Mouse (Mus musculus): ENCODE results near the gene Gp1ba. TPM values are rescaled to one million over a fixed set of nuclear protein-coding genes. Genes with fewer than 3 reads are reported as not detected.
A peak's percentile ranks its signal among the peaks of the same experiment; 100 is the strongest.

Gp1ba gene
- polyA plus RNA-seq, 1 experiment, result not detected

- TF ChIP-seq CTCF (IDR thresholded peaks at IDR 0.05; ENCODE audit: low read depth, low read length), result no peak
- no peak for TF ChIP-seq POLR2A (IDR thresholded peaks at IDR 0.05; ENCODE audit: borderline replicate concordance, low read depth, low read length)
- Histone ChIP-seq H3K4me3 (ENCODE audit: insufficient read depth, low read length) (no peak overlapping the region), H3K4me1 (ENCODE audit: control insufficient read depth, insufficient read depth, low read length) (peaks cover 49% of the 10 kb centered on the region), H3K27ac (ENCODE audit: insufficient read depth, low read depth, low read length) (peak overlapping the region; percentile 94; the same call in 1 of the 2 replicates)
Observed at GRCm38 (mm10) chr11:70678576-70678975, 39.7 kb downstream of the Gp1ba start.

- peaks cover 56% of the 10 kb centered on the region for H3K4me1 ChIP-seq (ENCODE audit: control insufficient read depth, insufficient read depth, low read length)
- TF ChIP-seq POLR2A (IDR thresholded peaks at IDR 0.05; ENCODE audit: borderline replicate concordance, low read depth, low read length), result no peak
- no peak for TF ChIP-seq CTCF (IDR thresholded peaks at IDR 0.05; ENCODE audit: low read depth, low read length)
- no peak overlapping the region for H3K4me3 ChIP-seq (ENCODE audit: insufficient read depth, low read length)
- peak overlapping the region; percentile 94 for H3K27ac ChIP-seq (ENCODE audit: insufficient read depth, low read depth, low read length)
Observed at GRCm38 (mm10) chr11:70679361-70679760, 40.4 kb downstream of the Gp1ba start.

GRCm38 (mm10) chr11:70679894-70680293 lies 41.0 kb downstream of the Gp1ba start:
- no peak for TF ChIP-seq POLR2A (IDR thresholded peaks at IDR 0.05; ENCODE audit: borderline replicate concordance, low read depth, low read length)
- no peak for TF ChIP-seq CTCF (IDR thresholded peaks at IDR 0.05; ENCODE audit: low read depth, low read length)
- peak overlapping the region; percentile 94 for H3K27ac ChIP-seq (ENCODE audit: insufficient read depth, low read depth, low read length)
- peaks cover 58% of the 10 kb centered on the region for H3K4me1 ChIP-seq (ENCODE audit: control insufficient read depth, insufficient read depth, low read length)
- no peak overlapping the region for H3K4me3 ChIP-seq (ENCODE audit: insufficient read depth, low read length)

- Histone ChIP-seq H3K4me3 (ENCODE audit: insufficient read depth, low read length) (no peak overlapping the region), H3K4me1 (ENCODE audit: control insufficient read depth, insufficient read depth, low read length) (peaks cover 67% of the 10 kb centered on the region), H3K27ac (ENCODE audit: insufficient read depth, low read depth, low read length) (no peak overlapping the region)
- TF ChIP-seq POLR2A (IDR thresholded peaks at IDR 0.05; ENCODE audit: borderline replicate concordance, low read depth, low read length) (no peak), CTCF (IDR thresholded peaks at IDR 0.05; ENCODE audit: low read depth, low read length) (no peak)
Observed at GRCm38 (mm10) chr11:70681170-70681569, 42.2 kb downstream of the Gp1ba start.

- H3K4me1 ChIP-seq (ENCODE audit: control insufficient read depth, insufficient read depth, low read length), result peaks cover 72% of the 10 kb centered on the region
- TF ChIP-seq CTCF (IDR thresholded peaks at IDR 0.05; ENCODE audit: low read depth, low read length) (no peak), POLR2A (IDR thresholded peaks at IDR 0.05; ENCODE audit: borderline replicate concordance, low read depth, low read length) (no peak)
- 0 out of 2 replicates have a peak overlapping the region, but pooled peaks have one; percentile 0 for H3K27ac ChIP-seq (ENCODE audit: insufficient read depth, low read depth, low read length)
Observed at GRCm38 (mm10) chr11:70681897-70682581, 43.1 kb downstream of the Gp1ba start.

GRCm38 (mm10) chr11:70683640-70684039 lies 44.7 kb downstream of the Gp1ba start:
- Histone ChIP-seq H3K27ac (ENCODE audit: insufficient read depth, low read depth, low read length) (peak overlapping the region; percentile 86), H3K4me1 (ENCODE audit: control insufficient read depth, insufficient read depth, low read length) (peaks cover 69% of the 10 kb centered on the region), H3K4me3 (ENCODE audit: insufficient read depth, low read length) (0 out of 2 replicates have a peak overlapping the region, but pooled peaks have one; percentile 5)
- no peak for TF ChIP-seq POLR2A (IDR thresholded peaks at IDR 0.05; ENCODE audit: borderline replicate concordance, low read depth, low read length)
- no peak for TF ChIP-seq CTCF (IDR thresholded peaks at IDR 0.05; ENCODE audit: low read depth, low read length)

More at GRCm38 (mm10) chr11:70681897-70682581, 43.1 kb downstream of the Gp1ba start:
- H3K4me3 ChIP-seq (ENCODE audit: insufficient read depth, low read length), result no peak overlapping the region

GRCm38 (mm10) chr11:70686901-70687566 lies 48.1 kb downstream of the Gp1ba start:
- peak overlapping the region; percentile 79 for H3K27ac ChIP-seq (ENCODE audit: insufficient read depth, low read depth, low read length)
- H3K4me1 ChIP-seq (ENCODE audit: control insufficient read depth, insufficient read depth, low read length), result peaks cover 51% of the 10 kb centered on the region
- no peak for TF ChIP-seq CTCF (IDR thresholded peaks at IDR 0.05; ENCODE audit: low read depth, low read length)
- TF ChIP-seq POLR2A (IDR thresholded peaks at IDR 0.05; ENCODE audit: borderline replicate concordance, low read depth, low read length), result no peak

GRCm38 (mm10) chr11:70687601-70688199 lies 48.8 kb downstream of the Gp1ba start, which contains the start of gene Camta2:
Gene Camta2, minus strand, starts transcription at chr11:70688105.
- Histone ChIP-seq H3K4me3 (ENCODE audit: insufficient read depth, low read length) (peak within 1 kb of the TSS; percentile 86), H3K27ac (ENCODE audit: insufficient read depth, low read depth, low read length) (peak within 1 kb of the TSS; percentile 79), H3K4me1 (ENCODE audit: control insufficient read depth, insufficient read depth, low read length) (peaks cover 44% of the 10 kb centered on the region)
- TF ChIP-seq POLR2A (IDR thresholded peaks at IDR 0.05; ENCODE audit: borderline replicate concordance, low read depth, low read length) (no peak), CTCF (IDR thresholded peaks at IDR 0.05; ENCODE audit: low read depth, low read length) (peak; percentile 70)

More at GRCm38 (mm10) chr11:70686901-70687566, 48.1 kb downstream of the Gp1ba start:
- H3K4me3 ChIP-seq (ENCODE audit: insufficient read depth, low read length), result peak overlapping the region; percentile 86

GRCm38 (mm10) chr11:70688372-70688771 lies 49.5 kb downstream of the Gp1ba start:
- peaks cover 38% of the 10 kb centered on the region for H3K4me1 ChIP-seq (ENCODE audit: control insufficient read depth, insufficient read depth, low read length)
- H3K4me3 ChIP-seq (ENCODE audit: insufficient read depth, low read length), result peak overlapping the region; percentile 86
- TF ChIP-seq POLR2A (IDR thresholded peaks at IDR 0.05; ENCODE audit: borderline replicate concordance, low read depth, low read length), result no peak
- peak overlapping the region; percentile 79 for H3K27ac ChIP-seq (ENCODE audit: insufficient read depth, low read depth, low read length)
